Mouse (Mus musculus): ENCODE results near the gene Sh2d5. TPM values are rescaled to one million over a fixed set of nuclear protein-coding genes. Genes with fewer than 3 reads are reported as not detected.

Gene Sh2d5
- polyA plus RNA-seq, 1 experiment from 2014 or later = 0.27 TPM

DNA sequence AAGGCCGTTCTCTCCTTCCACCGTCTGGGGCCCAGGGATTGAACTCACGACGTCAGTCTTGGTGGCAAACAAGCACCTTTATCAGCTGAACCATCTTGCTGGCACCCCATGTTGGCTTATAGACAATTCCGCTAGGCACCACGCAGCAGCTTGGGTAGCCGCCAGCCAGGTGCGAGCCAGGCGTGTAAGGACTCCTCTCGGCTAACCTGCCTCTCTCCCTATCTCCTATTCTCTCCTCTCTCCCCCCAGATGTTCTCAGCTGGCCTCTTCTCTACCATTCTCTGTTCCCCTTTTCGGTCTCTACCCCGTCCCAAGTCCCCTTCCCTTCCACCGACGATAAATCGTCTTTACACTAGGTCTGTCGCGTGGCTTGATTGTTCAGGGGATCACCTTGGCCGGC lies 53.5 kb downstream of the Sh2d5 start:
- ATAC-seq (ENCODE audit: borderline replicate concordance, extremely low read depth, low FRiP score, low TSS enrichment) = no peak
- peak overlapping the region; percentile 65 for H3K9ac ChIP-seq
- WGBS = 8% methylated on average over 18 of the region's 18 CpGs
- peak overlapping the region; percentile 98 for H3K4me3 ChIP-seq
- H3K9me3 ChIP-seq = no peaks in the 10 kb centered on the region
- peak overlapping the region; percentile 63 for H3K27ac ChIP-seq
- peaks cover 28% of the 10 kb centered on the region for H3K4me1 ChIP-seq
- peak overlapping the region; percentile 87 for H3K4me2 ChIP-seq
- peaks cover 16% of the 10 kb centered on the region for H3K36me3 ChIP-seq
- H3K27me3 ChIP-seq = no peaks in the 10 kb centered on the region

DNA sequence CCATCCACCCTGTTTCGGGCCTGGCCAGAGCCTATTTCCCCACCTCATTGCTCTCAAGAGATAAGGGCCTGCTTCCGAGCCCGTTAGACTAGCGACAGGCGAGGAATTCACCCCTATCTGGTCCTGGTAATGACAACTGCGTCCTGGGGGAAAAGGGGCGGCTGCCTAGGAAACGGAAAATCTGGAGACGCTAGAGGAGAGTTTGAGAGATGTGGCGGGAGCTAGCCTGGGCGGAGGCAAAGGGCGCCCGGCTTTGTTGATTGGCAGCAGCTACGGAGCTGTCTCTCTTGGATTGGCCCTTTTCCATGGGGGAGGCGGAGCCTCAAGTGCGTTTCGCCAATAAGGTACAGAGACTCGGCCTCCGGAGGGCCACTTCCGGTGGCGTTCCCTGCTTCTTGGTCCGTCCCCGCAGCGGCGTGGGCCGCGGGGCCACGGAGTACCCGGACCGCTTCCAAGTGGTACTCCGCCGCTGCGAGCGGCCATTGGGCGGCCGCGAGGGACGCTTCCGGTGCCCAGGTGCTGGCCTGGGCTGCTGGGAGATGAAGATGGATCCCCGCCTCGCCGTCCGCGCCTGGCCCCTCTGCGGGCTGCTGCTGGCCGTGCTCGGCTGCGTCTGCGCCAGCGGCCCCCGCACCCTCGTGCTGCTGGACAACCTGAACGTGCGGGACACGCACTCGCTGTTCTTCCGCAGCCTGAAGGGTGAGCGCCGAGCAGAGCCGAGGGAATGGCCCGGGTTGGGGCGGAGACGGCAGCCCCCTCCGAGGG lies 54.3 kb downstream of the Sh2d5 start, which contains the start of gene Ddost:
Ddost (plus strand) TSS at position 391 of the 765 bp plus-strand sequence.
- ATAC-seq (ENCODE audit: borderline replicate concordance, extremely low read depth, low FRiP score, low TSS enrichment) = peak; percentile 97
- 0% methylated on average over 55 of the region's 64 CpGs for WGBS
- H3K27ac ChIP-seq = peak within 1 kb of the TSS; percentile 76

DNA sequence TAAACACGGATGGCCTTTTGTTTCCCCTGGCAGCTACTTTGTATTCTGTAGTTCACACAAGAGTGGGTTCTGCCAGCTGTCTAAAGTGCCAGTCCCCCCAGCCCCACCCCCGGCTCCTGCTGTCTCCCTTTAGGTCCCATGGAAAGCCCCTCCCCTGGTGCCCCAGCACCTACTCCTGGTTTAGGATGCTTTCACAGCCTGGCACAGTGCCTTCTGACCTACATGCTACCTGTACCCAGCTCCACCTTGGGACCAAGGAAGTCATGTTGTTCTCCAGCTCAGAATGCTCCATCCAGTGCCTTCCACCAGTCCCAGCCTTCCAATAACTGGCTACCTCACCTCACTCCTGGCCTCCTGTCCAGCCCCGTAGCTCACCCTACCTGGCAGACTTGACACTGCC lies 56.8 kb downstream of the Sh2d5 start:
- Histone ChIP-seq H3K9me3 (no peaks in the 10 kb centered on the region), H3K27ac (no peak overlapping the region), H3K27me3 (no peaks in the 10 kb centered on the region), H3K4me2 (no peak overlapping the region), H3K4me1 (peaks cover 28% of the 10 kb centered on the region), H3K36me3 (peaks cover 47% of the 10 kb centered on the region), H3K9ac (no peak overlapping the region), H3K4me3 (no peak overlapping the region)
- no peak for ATAC-seq (ENCODE audit: borderline replicate concordance, extremely low read depth, low FRiP score, low TSS enrichment)
- WGBS = 92% methylated on average over 3 of the region's 3 CpGs

More for the DNA sequence above, 54.3 kb downstream of the Sh2d5 start, which contains the start of gene Ddost:
- Histone ChIP-seq H3K36me3 (peaks cover 24% of the 10 kb centered on the region), H3K4me2 (peak within 1 kb of the TSS; percentile 88), H3K4me3 (peak within 1 kb of the TSS; percentile 98), H3K4me1 (peaks cover 28% of the 10 kb centered on the region), H3K9me3 (no peaks in the 10 kb centered on the region), H3K9ac (peak within 1 kb of the TSS; percentile 98), H3K27me3 (no peaks in the 10 kb centered on the region)

DNA sequence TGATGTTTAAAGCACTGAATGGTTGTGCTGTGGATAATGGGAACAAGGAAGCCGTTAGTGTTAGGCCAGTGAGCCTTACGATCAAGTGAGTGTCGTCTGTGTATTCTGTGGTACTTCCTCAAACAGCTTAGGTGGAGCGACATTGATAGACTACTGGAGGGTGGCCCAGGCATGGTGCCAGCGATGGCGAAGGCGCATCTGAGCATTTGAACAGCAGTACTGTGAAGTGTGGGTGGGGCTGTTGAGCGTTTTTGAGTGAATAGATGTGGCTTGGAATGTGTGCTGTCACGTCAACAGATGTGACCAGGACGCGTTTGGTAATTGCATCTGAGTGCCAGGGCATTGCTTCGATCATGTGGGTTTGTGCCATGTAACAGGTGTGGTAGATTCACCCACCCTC lies 57.5 kb downstream of the Sh2d5 start:
- WGBS = 78% methylated on average over 12 of the region's 12 CpGs

DNA sequence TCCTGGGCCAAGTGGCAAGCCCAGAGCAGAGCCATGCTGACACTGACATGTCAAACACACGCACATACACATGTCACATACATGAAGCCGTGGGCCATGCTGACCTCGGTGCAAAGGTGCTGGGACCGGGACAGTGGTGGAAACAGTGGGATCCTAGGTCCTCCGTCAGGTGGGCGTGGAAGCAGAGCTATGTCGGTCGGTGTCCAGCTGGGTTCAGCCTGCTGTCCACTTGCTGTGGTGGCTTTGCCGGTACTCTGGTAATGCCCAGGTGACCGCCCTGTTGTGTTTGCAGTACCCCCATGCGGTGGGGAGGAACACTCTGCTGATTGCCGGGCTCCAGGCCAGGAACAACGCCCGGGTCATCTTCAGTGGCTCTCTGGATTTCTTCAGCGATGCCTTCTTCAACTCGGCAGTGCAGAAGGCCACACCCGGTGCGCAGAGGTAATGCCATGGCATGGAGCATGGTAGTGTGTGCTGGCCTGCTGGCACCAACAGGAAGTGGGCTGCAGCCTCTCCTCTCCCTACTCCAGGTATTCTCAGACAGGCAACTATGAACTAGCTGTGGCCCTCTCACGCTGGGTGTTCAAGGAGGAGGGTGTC lies 60.2 kb downstream of the Sh2d5 start:
- Histone ChIP-seq H3K27ac (no peak overlapping the region), H3K27me3 (no peaks in the 10 kb centered on the region)
- ATAC-seq (ENCODE audit: borderline replicate concordance, extremely low read depth, low FRiP score, low TSS enrichment) = no peak

More for the DNA sequence above, 57.5 kb downstream of the Sh2d5 start:
- H3K36me3 ChIP-seq = peaks cover 53% of the 10 kb centered on the region
- H3K4me1 ChIP-seq = peaks cover 28% of the 10 kb centered on the region
- no peak overlapping the region for H3K4me3 ChIP-seq
- no peak overlapping the region for H3K4me2 ChIP-seq
- H3K9me3 ChIP-seq = no peaks in the 10 kb centered on the region
- no peak for ATAC-seq (ENCODE audit: borderline replicate concordance, extremely low read depth, low FRiP score, low TSS enrichment)
- no peaks in the 10 kb centered on the region for H3K27me3 ChIP-seq
- no peak overlapping the region for H3K27ac ChIP-seq
- no peak overlapping the region for H3K9ac ChIP-seq

More for the DNA sequence above, 60.2 kb downstream of the Sh2d5 start:
- 87% methylated on average over 19 of the region's 19 CpGs for WGBS
- Histone ChIP-seq H3K4me1 (peaks cover 13% of the 10 kb centered on the region), H3K9ac (no peak overlapping the region), H3K4me3 (no peak overlapping the region), H3K9me3 (no peaks in the 10 kb centered on the region), H3K4me2 (no peak overlapping the region), H3K36me3 (peaks cover 72% of the 10 kb centered on the region)

Other genes starting within 250 kb of the Sh2d5 start
- 143 and 149 TPM in 2 replicates for gene Hp1bp3, start 34.1 kb upstream of the Sh2d5 start, polyA plus RNA-seq (2015; fragmentation: Nextera tagmentation; extraction: Ambion mirVana)
- gene Kif17, start within 50 bp of the Sh2d5 start, polyA plus RNA-seq (2015; fragmentation: Nextera tagmentation; extraction: Ambion mirVana) = 3.0 and 3.9 TPM in 2 replicates
- gene Ddost, start 54.3 kb downstream of the Sh2d5 start, polyA plus RNA-seq (2015; fragmentation: Nextera tagmentation; extraction: Ambion mirVana) = 413 and 429 TPM in 2 replicates
- gene Pink1, start 75.9 kb downstream of the Sh2d5 start, polyA plus RNA-seq (2015; fragmentation: Nextera tagmentation; extraction: Ambion mirVana) = 46.0 and 47.0 TPM in 2 replicates
- 21.7 and 22.9 TPM in 2 replicates for gene Cda, start 117.6 kb downstream of the Sh2d5 start, polyA plus RNA-seq (2015; fragmentation: Nextera tagmentation; extraction: Ambion mirVana)
- not detected in 2 replicates for gene Fam43b, start 146.1 kb downstream of the Sh2d5 start, polyA plus RNA-seq (2015; fragmentation: Nextera tagmentation; extraction: Ambion mirVana)
- 17.6 and 18.3 TPM in 2 replicates for gene Mul1, start 184.3 kb downstream of the Sh2d5 start, polyA plus RNA-seq (2015; fragmentation: Nextera tagmentation; extraction: Ambion mirVana)
- 2.8 and 2.9 TPM in 2 replicates for gene Camk2n1, start 203.9 kb downstream of the Sh2d5 start, polyA plus RNA-seq (2015; fragmentation: Nextera tagmentation; extraction: Ambion mirVana)